In the genomic region with DNA sequence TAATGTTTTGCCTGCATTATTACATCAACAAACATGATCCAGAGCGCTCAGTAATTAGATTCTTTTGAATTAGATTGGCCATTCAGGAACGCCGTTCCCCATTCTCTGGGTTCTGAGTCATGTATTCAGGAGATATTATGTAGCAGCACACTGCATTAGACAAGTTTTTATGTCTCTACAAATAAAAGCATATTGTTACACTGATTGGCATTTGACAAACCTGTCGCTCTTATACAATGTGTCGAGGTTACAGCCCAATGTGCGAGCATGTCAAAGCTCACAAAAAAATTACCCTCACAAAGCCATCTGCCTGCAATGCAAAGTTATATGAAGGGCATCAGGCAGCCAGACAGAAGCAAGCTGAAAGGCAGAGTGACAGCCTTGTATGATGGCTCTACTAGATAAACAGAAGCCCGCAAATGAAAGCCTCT, we compare ENCODE assay signal across 15 mouse cellular contexts.
DNase-seq lines count a peak whose midpoint lies in the region; ATAC-seq and TF ChIP-seq lines count a peak whose summit lies in the region.
"Had no signal": no experiment of that assay in that cellular context is flagged by ENCODE, and none has a peak within 500 bp of the region (broad histone marks: within the 10 kb centered on the region; RNA-seq: fewer than 3 reads in every experiment).

No protein-coding gene starts in this region.

- intact Hi-C loops in gastrocnemius, postnatal 36 days (cut with DNase I), result no loop called here

- no peaks in the 10 kb centered on the region for H3K9me3 ChIP-seq in neural tube, embryonic 11.5 days (ENCODE audit: control insufficient read depth, low read length)
- peaks cover 5% of the 10 kb centered on the region; the same call in 1 of the 2 replicates for H3K9me3 ChIP-seq in hindbrain, embryonic 10.5 days
- no peaks in the 10 kb centered on the region for H3K9me3 ChIP-seq in midbrain, embryonic 14.5 days (ENCODE audit: control insufficient read depth, low read length)
- H3K9me3 ChIP-seq in intestine, postnatal 0 days (ENCODE audit: control insufficient read depth), result no peaks in the 10 kb centered on the region
- H3K9me3 ChIP-seq: G1E; heart, embryonic 10.5 days had no signal

- no peaks in the 10 kb centered on the region for H3K27me3 ChIP-seq in neural tube, embryonic 11.5 days (ENCODE audit: control insufficient read depth, insufficient read depth, low read length)
- peaks cover 69% of the 10 kb centered on the region for H3K27me3 ChIP-seq in hindbrain, embryonic 10.5 days (ENCODE audit: insufficient read depth, poor library complexity, severe bottlenecking)
- H3K27me3 ChIP-seq in midbrain, embryonic 14.5 days (ENCODE audit: control insufficient read depth, insufficient read depth, low read length), result peaks cover 20% of the 10 kb centered on the region
- H3K27me3 ChIP-seq in intestine, postnatal 0 days (replicated peaks; ENCODE audit: control insufficient read depth, insufficient read depth, low read length), result no peaks in the 10 kb centered on the region

- H3K4me3 ChIP-seq in neural tube, embryonic 11.5 days (ENCODE audit: low read depth, low read length), result no peak overlapping the region
- H3K4me3 ChIP-seq in hindbrain, embryonic 10.5 days, result peak overlapping the region; percentile 18; the same call in 1 of the 2 replicates
- 0 out of 2 replicates have a peak overlapping the region, but pooled peaks have one; percentile 12 for H3K4me3 ChIP-seq in midbrain, embryonic 14.5 days (replicated peaks; ENCODE audit: low read depth, low read length)
- H3K4me3 ChIP-seq in intestine, postnatal 0 days (ENCODE audit: low read depth, low read length), result no peak overlapping the region
- H3K4me3 ChIP-seq: heart, embryonic 10.5 days had no signal

- no peak for ATAC-seq in neural tube, embryonic 11.5 days (ENCODE audit: insufficient read depth, low FRiP score, low TSS enrichment)
- ATAC-seq in midbrain, embryonic 14.5 days (ENCODE audit: low FRiP score, low TSS enrichment), result peak; percentile 50; the same call in 1 of the 2 replicates
- ATAC-seq in intestine, postnatal 0 days, result no peak

- peaks cover 9% of the 10 kb centered on the region for H3K4me1 ChIP-seq in neural tube, embryonic 11.5 days (ENCODE audit: control insufficient read depth, insufficient read depth, low read length)
- H3K4me1 ChIP-seq in hindbrain, embryonic 10.5 days (replicated peaks), result peaks cover 53% of the 10 kb centered on the region
- peaks cover 33% of the 10 kb centered on the region for H3K4me1 ChIP-seq in midbrain, embryonic 14.5 days (ENCODE audit: control insufficient read depth, insufficient read depth, low read length)
- H3K4me1 ChIP-seq in intestine, postnatal 0 days (replicated peaks; ENCODE audit: control insufficient read depth, insufficient read depth, low read length), result no peaks in the 10 kb centered on the region

- DNase-seq in neural tube, embryonic 11.5 days (ENCODE audit: low spot score), result peak; percentile 22
- DNase-seq in neural tube, embryonic 10.5 days (ENCODE audit: extremely low spot score, low spot score), result no peak
- peak; percentile 26 for DNase-seq in hindbrain, embryonic 10.5 days (ENCODE audit: low spot score)
- peak; percentile 64 for DNase-seq in midbrain, embryonic 14.5 days
- DNase-seq in thymus, adult 18-20 months, result no peak
- DNase-seq in gastrocnemius, postnatal 36 days, result no peak
- no peak for DNase-seq in gastrocnemius, postnatal 25 days
- DNase-seq: adrenal gland, postnatal 36 days; cerebellum, postnatal 36 days; heart, postnatal 4 days; lung, adult 18-20 months had no signal

- no peak overlapping the region for H3K9ac ChIP-seq in neural tube, embryonic 11.5 days (ENCODE audit: low read length)
- H3K9ac ChIP-seq in midbrain, embryonic 14.5 days (replicated peaks; ENCODE audit: low read length), result no peak overlapping the region; the same call in 1 of the 2 replicates
- no peak overlapping the region for H3K9ac ChIP-seq in intestine, postnatal 0 days (ENCODE audit: low read depth, low read length)

- H3K27ac ChIP-seq in neural tube, embryonic 11.5 days (ENCODE audit: low read depth, low read length), result no peak overlapping the region
- H3K27ac ChIP-seq in hindbrain, embryonic 10.5 days, result no peak overlapping the region
- peak overlapping the region; percentile 66 for H3K27ac ChIP-seq in midbrain, embryonic 14.5 days (replicated peaks; ENCODE audit: low read depth, low read length)
- no peak overlapping the region for H3K27ac ChIP-seq in intestine, postnatal 0 days (ENCODE audit: low read depth, low read length)
- H3K27ac ChIP-seq: heart, embryonic 10.5 days; left cerebral cortex, adult 2 months had no signal

- WGBS in neural tube, embryonic 11.5 days, result 51% methylated on average over 7 of the region's 7 CpGs
- WGBS in hindbrain, embryonic 10.5 days, result 41% methylated on average over 7 of the region's 7 CpGs
- WGBS in midbrain, embryonic 14.5 days, result 6% methylated on average over 7 of the region's 7 CpGs
- WGBS in intestine, postnatal 0 days, result 83% methylated on average over 7 of the region's 7 CpGs

- no peak for TF ChIP-seq CTCF in intestine, postnatal 0 days (IDR thresholded peaks at IDR 0.05; ENCODE audit: low read depth)

- no peak overlapping the region for H3K4me2 ChIP-seq in neural tube, embryonic 11.5 days (ENCODE audit: low read depth)
- H3K4me2 ChIP-seq in midbrain, embryonic 14.5 days (ENCODE audit: low read length), result peak overlapping the region; percentile 49
- no peak overlapping the region for H3K4me2 ChIP-seq in intestine, postnatal 0 days (replicated peaks; ENCODE audit: low read depth)

- H3K36me3 ChIP-seq in neural tube, embryonic 11.5 days (ENCODE audit: control insufficient read depth, insufficient read depth, low read length), result no peaks in the 10 kb centered on the region
- H3K36me3 ChIP-seq in hindbrain, embryonic 10.5 days, result no peaks in the 10 kb centered on the region
- H3K36me3 ChIP-seq in midbrain, embryonic 14.5 days (ENCODE audit: control insufficient read depth, insufficient read depth, low read length), result no peaks in the 10 kb centered on the region
- H3K36me3 ChIP-seq in intestine, postnatal 0 days (ENCODE audit: control insufficient read depth, insufficient read depth), result no peaks in the 10 kb centered on the region
- H3K36me3 ChIP-seq: G1E; heart, embryonic 10.5 days had no signal

Comparison
In these comparisons a context has a peak if more than half of its experiments do, and no peak if none do; other contexts are left out.
1. DNase-seq: peak in neural tube, embryonic 11.5 days (single experiment), hindbrain, embryonic 10.5 days (single experiment) and midbrain, embryonic 14.5 days (single experiment); none in neural tube, embryonic 10.5 days (single experiment), thymus, adult 18-20 months (0 of 2), gastrocnemius, postnatal 36 days (0 of 2) and gastrocnemius, postnatal 25 days (single experiment).
2. H3K4me3 ChIP-seq: peak in hindbrain, embryonic 10.5 days (single experiment) and midbrain, embryonic 14.5 days (single experiment); none in neural tube, embryonic 11.5 days (single experiment) and intestine, postnatal 0 days (single experiment).